Mouse (Mus musculus) right cerebral cortex, postnatal 4 days (tissue): ENCODE results near the gene Pkm.
A peak's percentile ranks its signal among the peaks of the same experiment; 100 is the strongest.

Experiments used
- DNase-seq: peaks from one replicate; pipeline ENCODE4 v3.0.0-alpha.2; 2022

The Pkm gene

DNA sequence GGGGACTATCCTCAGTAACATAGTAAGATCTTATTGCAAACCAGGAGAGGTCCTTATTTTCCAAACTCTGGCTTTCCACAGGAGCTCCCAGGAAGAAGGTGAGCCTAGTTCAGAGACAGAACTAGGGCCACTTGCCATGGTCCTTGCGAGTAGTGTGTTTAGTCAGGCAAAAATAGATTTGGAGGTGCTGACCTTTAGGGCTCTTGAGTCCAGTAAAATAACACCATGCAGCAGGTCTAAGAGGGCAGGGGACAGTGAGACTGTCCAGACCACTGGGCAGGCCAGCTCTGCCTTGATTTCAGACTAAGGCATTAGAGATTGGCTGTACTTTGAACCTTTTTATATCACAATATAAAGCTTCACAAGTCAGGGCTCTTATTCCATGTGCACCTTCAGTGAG is 10.6 kb downstream of the Pkm start:
- no peak for DNase-seq

DNA sequence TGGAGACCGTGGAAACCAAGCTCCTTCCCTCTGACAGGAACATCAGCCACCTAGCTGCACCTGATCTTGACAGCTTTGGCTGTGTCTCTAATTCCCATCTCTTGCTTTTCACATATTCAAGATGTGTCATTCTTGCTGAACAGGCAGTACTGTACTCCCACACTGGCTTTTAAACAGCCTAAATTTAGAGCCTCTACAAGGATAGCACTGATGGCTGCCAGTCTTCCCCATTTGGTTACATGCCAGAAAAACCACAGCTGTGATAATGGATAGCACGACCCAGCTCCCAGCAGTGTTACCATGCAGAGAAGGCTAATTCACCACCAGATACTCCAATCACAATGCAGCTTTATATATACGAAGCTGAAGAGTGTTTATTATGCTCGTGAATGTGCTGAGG is 11.1 kb downstream of the Pkm start:
- no peak for DNase-seq

DNA sequence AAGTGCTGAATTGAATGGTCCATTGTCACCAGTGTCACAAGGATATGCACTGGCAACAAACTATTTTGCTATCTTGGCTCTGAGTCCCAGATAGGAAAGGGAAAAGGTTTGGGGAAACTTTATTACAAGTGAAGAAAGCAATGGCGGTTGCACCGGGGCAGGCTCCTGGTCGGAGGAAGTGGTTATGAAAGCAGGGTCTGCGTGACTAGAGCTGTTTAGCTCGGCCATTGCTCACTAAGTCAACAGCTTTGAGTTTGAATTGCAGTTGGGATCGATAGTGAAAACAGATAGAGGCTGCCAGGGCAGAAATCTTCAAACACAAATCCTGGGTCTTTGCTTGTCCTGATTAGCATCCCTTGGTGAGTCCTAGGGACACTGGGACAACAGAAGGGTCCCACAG is 11.7 kb downstream of the Pkm start:
- no peak for DNase-seq

DNA sequence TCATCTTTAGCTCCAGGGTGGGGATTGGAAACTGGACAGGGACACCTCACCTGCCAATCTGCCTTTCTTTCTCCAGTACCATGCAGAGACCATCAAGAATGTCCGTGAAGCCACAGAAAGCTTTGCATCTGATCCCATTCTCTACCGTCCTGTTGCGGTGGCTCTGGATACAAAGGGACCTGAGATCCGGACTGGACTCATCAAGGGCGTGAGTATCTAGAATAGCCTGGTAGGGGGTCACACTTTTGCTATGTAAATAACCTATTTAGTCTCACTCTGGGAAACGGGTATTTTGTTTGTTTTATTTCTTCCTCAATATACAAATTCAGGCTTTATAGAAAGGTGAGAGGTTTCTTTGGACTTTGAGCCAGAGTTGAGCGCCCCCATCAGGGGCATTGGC is 12.3 kb downstream of the Pkm start:
- DNase-seq: no peak

DNA sequence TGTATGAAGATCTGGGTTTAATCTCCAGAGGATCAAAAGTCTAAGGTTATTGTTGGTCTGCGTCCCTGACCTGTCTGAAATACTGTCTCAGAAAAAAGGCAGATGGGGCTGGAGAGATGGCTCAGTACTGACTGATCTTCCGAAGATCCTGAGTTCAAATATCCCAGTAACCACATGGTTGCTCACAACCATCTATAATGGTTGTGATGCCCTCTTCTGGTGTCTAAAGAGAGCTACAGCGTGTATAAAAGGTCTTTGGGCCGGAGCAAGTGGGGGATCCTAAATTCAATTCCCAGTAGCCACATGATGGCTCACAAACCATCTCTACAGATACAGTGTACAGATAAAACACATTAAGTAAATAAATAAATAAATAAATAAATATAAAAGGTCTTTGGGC is 13.0 kb downstream of the Pkm start:
- no peak for DNase-seq

DNA sequence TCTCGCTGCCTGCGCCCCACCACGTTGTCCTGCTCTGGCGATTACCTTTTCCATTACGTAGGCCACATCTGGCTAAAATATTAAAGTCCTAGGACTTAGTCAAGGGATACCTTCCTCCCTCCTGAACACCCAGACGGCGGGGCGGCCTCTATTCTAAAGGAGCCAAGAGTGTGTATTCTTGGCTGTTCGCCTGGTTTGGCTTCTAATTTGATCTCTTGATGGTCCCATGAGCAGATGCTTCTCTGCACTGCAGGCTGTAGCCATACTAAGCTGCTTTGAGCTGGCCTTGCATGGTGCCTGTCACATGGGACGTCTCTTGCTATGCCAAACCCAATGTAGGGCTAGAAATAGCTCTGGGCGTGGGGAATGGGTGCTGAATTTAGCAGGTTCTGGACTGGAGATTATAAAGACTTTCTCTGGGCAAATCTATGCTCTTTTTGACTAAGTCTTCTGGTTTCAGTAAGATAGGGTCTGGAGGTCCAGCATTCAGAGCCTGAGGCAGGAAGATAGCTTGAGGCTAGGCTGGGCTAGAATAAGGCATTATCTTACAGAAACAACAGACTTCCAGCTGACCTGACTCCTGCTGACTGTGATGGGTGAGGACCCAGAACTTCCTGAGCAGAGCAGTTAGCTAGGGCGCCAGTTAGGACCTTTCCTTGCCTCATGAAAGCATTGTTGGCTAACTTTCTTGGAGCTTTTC is 16.2 kb downstream of the Pkm start:
- no peak for DNase-seq

DNA sequence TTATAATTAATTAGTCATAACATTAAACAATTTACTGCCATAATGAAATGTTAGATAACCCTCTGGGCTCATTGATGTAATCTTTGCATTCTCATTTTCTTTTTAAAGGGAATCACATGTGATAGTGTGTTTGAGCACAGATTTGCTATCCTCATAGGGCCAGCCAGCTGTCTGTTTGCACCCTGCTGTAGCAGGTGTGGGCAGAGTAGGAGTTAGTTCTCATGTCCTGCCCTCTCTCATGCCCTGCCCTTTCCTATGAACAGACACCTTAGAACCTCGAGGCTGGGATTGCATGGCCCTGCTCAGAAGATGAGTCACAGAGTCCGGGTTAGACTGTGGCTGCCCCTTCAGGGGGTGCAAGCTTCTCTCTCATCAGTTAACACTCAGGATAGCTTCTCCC is 17.3 kb downstream of the Pkm start:
- no peak for DNase-seq

DNA sequence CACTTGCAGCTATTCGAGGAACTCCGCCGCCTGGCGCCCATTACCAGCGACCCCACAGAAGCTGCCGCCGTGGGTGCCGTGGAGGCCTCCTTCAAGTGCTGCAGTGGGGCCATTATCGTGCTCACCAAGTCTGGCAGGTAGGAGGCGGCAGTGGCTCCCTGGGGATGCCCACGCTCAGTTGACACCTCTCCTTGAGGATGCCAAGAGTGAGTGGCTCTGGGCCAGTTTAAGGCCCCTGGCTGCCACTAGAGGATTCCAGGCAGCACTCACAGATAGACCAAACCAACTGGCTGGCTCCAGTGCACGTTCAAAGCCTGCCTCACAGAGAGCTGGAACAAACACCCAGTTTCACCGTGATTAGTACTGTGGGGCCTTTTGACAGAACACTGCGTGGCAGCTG is 19.4 kb downstream of the Pkm start:
- no peak for DNase-seq

DNA sequence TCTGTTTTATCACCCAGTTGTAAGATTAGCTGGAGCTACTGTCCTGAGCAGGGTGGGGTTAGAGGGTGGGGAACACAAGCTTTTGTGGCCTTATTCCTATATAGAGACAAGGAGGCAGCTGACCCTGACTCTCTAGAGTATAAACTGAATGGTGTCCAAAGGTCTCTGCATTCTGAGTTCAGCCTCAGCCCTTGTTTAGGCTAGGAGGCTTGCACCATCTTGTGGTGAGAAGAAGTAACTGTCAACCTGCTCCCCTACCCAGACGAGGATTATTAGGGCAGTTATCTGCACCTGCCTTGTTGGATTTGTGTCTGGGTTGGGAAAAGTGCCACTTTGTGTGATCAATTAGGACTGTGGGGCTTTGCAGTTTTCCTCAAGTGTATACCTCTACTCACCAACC is 22.1 kb downstream of the Pkm start:
- DNase-seq: no peak

DNA sequence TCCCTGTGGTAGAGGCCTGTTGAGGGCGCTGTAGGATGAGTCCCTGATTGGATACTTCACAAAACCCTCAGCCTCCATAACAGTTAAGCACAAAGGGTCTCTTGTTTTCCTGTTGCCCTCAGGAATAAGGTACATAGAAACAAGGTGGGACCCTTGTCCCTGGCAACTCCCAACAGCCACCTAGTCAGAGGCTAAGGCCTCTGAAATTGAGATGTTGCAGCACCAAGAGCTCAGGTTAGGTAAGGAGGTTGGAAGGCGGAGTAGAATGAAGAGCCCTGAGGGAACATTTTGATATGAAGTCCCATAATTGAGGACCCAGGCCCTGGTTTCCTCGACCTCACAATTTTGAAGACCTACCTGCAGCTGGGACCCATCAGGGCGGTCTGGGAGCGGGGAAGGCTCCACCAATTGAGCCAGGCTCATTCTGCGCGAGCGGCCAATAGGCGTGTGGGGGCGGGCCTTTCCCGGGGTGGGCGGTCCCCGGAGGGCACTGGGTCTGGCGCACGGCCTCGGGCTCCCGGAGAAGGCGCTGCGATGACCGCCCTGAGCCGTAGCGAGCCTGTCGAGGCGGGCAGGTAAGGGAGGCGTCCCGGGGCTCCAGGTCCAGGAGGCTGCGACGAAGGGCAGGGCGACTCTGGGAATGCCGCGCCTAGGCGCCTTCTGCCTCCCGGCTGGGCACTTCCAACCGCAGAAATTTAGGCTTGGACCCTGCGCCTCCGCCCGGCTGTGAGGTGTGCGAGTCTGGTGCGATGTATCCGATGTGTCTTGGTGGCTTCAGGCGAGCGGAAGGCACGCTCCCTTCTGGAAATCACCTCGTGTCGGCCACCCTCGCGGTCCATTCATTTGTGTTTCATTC is 23.7 kb downstream of the Pkm start, which contains the start of gene Gramd2:
Gramd2 (plus strand) TSS at position 467 of the 856 bp plus-strand sequence.
- peak; percentile 88 for DNase-seq

DNA sequence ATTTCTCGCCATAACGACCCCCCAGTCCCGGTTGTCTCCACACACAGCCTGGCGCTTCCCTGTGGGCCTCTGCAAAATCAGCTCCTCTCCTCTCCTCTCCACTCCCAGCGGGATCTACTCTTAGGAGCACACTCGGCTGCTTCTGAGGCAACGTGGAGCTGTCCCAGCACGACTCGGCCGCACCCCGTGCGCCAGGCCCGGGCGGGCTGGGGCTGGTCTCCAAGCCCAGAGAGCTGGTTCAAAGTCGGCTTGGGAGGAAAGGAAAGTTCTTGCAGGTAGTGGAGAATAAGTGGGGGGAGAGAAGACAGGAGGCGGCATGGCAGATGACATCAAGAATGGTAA is 24.3 kb downstream of the Pkm start:
- peak; percentile 20 for DNase-seq

DNA sequence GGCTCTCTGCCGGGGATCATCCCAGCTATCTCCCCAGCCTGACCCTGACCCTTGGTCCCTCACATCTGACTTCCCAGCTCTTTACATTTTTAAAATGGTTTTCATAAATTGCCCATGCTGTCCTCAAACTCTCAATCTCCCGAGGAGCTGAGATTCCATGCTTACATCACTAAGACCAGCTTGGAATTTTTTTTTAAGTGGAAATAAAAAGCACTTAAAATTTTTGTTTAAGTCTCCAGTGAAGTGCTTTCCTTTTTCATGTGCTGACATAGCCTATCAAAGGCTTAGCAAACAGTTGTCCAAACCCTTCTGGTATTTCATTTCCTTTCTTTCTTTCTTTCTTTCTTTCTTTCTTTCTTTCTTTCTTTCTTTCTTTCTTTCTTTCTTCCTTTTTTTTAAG is 27.9 kb downstream of the Pkm start:
- no peak for DNase-seq

DNA sequence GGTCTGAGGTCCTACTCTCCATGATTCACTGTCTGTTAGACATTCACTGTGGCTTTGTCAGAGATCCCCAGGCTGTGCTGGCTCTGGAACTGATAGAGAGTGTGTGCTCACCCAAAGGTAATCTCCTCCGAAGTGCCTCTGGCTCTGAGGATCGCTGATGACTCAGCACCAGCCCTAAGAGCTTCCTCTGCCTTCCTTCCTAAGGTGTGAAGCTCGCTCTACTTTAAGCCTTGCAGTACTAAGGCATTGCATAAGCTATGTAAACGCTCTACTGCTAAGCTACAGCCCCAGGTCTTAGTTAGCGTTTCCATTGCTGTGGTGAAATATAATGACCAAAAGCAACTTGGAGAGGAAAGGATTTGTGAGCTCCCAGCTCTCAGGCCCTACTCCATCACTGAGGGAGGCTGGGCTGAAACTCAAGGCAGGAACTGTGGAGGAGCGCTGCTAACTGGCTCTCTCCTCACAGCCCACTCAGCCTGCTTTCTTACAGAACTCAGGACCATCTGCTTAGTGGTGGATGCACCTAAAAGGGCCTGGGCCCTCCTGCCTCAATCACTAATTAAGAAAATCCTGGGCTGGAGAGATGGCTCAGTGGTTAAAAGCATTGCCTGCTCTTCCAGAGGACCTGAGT is 31.4 kb downstream of the Pkm start:
- no peak for DNase-seq

DNA sequence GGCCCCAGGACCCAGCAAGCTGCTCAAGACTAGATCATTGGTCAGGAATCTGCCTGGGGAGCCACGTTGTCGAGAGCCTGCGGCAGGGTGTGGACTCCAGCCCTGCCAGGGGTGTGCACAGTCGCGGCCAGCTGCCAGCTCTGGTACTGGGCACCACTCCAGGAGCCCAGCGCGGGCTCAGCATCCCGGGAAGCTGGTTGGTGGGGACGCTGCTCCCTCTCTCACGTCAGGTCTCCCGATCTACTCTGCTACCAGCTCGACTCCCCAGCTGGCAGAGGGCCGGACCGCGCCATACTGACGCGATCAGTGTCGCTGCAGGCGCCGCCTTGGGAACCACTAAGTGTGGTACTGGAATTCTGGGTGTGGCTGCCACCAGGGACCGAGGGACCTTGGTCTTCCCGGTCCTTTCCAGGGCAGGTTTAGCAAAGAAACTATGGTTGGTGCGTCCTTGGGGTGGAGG is 35.5 kb downstream of the Pkm start:
- DNase-seq: peak; percentile 94

DNA sequence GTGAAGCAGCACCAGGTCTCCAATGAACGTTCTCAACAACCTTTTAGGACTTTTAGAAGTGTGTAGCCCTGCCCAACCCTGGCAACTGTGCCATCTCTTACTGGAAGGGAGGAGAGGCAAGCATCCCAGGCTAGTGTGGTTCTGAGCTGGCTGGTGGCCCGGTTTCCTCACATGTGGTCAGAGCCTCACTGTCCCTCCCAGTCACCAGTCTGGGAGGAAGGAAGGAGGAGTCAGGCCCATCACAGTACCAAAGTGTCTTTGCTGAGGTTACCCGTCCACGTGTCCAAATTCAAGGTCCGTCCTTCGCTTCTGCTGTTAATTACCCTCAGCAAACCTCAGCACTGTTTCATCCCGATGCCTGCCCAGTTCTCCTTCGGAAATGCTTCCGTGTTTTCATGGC is 36.0 kb downstream of the Pkm start:
- peak; percentile 74 for DNase-seq

DNA sequence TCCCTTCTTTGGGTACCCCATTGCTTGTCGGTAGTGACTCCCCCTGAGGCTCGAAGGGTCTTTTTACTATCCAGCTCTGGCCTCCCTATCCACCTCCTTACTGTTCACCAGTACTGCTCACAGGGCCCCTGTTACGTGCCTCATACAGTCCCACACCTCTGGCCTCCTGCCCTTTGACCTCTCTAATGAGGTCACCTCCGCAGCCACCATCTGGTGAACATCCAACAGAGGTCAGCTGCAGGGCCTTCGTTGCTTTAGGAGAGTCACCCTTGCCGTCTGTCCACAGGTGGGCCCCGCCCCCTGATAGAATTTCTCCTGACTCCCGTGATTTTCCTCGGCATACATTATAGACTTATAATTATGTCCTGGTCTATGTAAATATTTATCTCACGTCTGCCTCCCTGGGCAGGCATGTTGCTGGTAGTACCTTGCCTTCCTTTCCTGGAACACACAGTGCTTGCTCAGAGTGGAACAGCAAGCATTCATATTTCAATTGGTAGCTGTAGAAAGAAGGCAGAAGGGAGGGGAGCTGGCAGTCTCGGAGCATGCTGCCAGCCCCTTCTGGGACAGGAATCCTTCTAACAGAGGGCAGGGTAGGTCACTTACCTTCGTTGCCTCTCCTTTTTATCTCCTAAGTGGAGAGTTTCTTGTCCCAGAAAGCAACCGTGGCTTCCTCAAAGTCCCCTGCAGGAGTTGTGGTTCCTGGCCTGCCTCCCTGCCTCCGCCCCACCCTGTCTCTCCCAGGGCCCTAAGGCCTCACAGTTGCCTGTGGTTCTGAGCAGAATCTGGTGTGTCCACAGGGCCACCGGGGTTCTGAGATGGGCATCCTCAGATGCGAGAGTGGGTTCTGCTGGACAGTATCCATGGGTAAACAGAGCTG is 38.6 kb downstream of the Pkm start:
- no peak for DNase-seq

DNA sequence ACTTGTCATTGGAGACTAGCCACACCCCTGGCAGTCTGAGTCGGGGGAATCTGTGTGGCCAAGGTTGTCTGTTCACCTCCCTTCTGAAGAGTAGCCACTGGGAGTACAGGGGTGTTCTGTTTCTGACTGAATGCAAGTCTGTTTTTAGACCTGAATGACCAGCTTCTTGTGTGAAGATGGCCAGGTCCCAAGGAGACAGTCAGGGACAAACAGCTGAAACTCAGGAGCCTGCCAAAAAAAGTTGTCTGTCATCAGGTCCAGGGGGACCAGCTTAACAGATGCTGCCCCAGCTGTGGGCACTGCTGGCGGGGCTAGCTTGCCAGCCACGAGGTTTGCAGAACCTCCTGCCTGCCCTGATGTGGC is 39.3 kb downstream of the Pkm start:
- DNase-seq: no peak

DNA sequence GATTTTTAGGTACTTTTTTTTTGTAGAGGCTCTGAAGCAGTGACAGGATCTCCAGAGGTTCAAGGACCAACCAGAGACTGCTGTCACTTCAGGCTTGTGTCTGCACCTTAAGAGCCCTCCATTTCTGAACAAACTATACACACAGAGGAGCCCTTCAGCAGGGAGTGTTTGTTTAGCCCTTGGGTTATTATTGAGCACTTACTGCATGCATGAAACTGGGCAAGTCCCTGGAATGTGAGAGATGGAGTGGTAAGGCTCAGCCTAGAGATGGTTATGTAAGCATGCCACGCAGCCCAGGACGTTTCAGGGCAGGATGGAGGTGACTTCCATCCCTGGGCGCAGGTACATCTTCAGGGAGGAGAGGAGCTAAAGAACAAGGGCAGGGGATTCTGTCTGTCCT is 40.2 kb downstream of the Pkm start:
- DNase-seq: no peak

DNA sequence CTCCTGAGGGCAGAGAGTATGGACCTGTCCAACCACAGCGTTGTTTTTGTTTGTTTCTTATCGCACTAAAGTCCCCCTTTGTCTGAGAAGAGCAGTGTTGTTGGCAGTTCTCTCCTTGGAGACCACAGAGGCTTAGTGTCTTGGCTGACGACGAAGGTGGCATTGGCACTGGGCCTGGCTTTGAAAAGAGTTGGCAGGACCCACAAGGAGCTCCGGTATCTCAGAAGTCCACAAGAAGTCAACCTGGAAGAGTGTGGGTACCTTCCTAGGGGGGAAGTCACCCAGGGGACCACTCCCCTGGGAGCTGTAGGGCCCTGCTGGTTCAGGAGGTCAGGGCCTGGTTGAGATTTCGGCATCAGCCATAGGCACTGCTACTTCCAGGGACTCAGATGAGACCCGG is 44.9 kb downstream of the Pkm start:
- no peak for DNase-seq

DNA sequence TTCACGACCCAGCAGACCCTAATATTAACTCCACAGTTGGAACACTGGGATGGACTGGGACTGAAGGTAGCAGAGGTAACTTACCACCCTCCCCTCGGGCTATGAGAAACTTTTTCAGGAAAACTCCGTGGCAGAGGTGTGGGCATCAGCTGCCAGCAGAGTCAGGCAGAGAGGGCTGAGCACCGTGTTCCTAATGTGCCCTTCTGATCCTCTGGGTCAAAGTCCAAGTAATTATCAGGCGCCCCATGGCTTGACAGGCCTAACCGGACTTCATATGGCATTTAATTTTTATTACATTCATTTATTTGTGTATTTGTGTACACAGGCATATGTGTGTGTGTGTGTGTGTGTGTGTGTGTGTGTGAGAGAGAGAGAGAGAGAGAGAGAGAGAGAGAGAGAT is 46.9 kb downstream of the Pkm start:
- no peak for DNase-seq

DNA sequence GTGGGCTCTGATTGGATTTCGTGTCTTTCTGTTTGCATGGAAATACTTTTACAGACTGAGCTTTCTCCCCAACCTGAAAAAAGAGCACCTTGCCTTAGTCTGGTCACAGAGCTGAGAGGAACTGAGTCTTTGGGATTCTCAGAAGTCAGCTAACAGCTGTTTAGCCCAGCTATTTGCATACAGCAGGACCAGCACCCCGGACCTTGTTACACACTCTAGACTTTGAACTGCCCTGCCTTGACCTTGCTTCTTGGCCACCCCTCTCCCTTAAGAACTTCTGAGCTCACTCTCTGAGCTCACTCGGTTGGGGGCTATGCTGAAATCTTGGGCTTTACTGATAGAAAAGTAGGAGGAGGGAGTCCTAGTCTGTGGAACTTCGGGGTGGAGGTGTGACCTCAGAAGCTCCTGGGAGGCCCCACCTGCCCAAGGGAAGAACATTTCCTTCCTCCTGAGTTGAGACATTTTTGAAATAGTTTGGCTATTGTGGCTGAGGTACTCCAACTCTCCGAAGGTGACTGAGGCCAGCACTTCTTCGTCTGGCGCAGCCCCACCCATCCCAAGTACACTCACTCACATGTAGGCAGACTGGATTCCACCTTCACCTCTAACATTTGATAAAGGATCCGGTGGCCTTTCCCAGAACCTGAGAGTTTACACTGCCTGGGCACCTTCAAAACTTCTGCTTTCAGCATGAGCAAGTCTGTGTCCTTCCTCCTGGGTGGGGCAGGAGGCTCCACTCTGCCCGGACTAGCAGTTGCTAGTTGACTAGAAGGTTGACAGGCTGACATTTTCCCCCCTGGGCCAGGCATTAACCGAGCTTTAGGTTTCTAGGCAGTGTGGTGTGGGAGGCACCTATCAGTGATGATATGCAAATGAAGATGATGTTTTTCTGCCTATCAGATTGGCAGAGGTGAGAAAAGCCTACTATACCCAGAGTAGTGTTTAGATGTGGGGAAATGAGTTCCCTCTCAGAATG is 51.0 kb downstream of the Pkm start:
- no peak for DNase-seq

DNA sequence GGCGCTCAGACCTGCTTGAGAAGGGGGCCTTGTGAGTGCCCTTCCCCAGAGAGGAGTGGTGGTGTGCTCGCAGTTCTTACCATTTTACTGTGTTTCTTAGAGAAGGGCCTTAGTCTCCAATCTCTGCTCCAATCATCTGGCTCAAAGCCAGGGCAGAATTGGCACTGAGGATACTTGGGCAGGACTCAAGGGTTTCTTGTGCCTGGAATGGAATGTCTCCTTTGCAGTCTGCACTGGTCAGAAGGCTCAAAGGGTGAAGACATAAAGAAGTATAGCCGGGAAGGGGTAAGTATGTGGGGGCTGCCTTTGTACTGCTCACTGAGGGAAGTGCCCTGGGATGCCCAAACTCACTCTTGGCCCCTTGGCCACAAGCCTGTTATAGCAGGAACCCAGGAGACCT is 53.1 kb downstream of the Pkm start:
- peak; percentile 37 for DNase-seq
